Mouse (Mus musculus) embryonic facial prominence, embryonic 14.5 days (tissue): Measurements from ENCODE around the gene Olfr1206. TPM values are rescaled to one million over a fixed set of nuclear protein-coding genes. Genes with fewer than 3 reads are reported as not detected.

Experiments
- ATAC-seq: fragments of 200-750 bp; cut with Nextera tagmentation; 2 replicates; pipeline ENCODE4 v1.8.0; 2017; ENCODE audit warnings: low read depth, moderate number of reproducible peaks, moderate TSS enrichment
- DNase-seq: peaks from one replicate; pipeline ENCODE4 v3.0.0-alpha.2; 2015; ENCODE audit warnings: low spot score
- H3K27ac ChIP-seq: fragments of 300-500 bp; sonication (generic); replicated peaks from 2 replicates; pipeline ENCODE4 v1.5.1; 2014; ENCODE audit warnings: low read depth, mild to moderate bottlenecking, low read length, moderate library complexity
- H3K27me3 ChIP-seq: fragments of 300-500 bp; sonication (generic); replicated peaks from 2 replicates; pipeline ENCODE4 v1.6.1; 2014; ENCODE audit warnings: low read length; ENCODE audit not compliant: control insufficient read depth, insufficient read depth
- H3K36me3 ChIP-seq: fragments of 300-500 bp; sonication (generic); 2 replicates; pipeline ENCODE4 v1.6.1; 2014; ENCODE audit warnings: low read length, mixed read lengths; ENCODE audit not compliant: control insufficient read depth, insufficient read depth
- H3K4me1 ChIP-seq: fragments of 300-500 bp; sonication (generic); 2 replicates; pipeline ENCODE4 v1.6.1; 2014; ENCODE audit warnings: antibody characterized with exemption, low read length; ENCODE audit not compliant: control insufficient read depth, insufficient read depth
- H3K4me2 ChIP-seq: fragments of 300-500 bp; sonication (generic); 2 replicates; pipeline ENCODE4 v1.6.1; 2014; ENCODE audit warnings: low read depth, mild to moderate bottlenecking, low read length, moderate library complexity, mixed read lengths
- H3K4me3 ChIP-seq: fragments of 300-500 bp; sonication (generic); 2 replicates; pipeline ENCODE4 v1.5.1; 2014; ENCODE audit warnings: low read depth, mild to moderate bottlenecking, low read length
- H3K9ac ChIP-seq: fragments of 300-500 bp; sonication (generic); 2 replicates; pipeline ENCODE4 v1.6.1; 2014; ENCODE audit warnings: low read depth, mild to moderate bottlenecking, low read length, moderate library complexity, mixed read lengths
- H3K9me3 ChIP-seq: fragments of 300-500 bp; sonication (generic); 2 replicates; pipeline ENCODE4 v1.6.1; 2016; ENCODE audit warnings: low read length; ENCODE audit not compliant: control insufficient read depth
- WGBS: fragments of 180-500 bp; shearing (Covaris S2); extraction: QIAGEN DNeasy Blood & Tissue Kit; methylation state at CpG from one replicate; pipeline ENCODE4 v1.1.7; 2014; 5-methylcytosine and 5-hydroxymethylcytosine counted together
- polyA plus RNA-seq: library from polyadenylated mRNA; unstranded; fragments of >200 nt; fragmentation: Nextera tagmentation; extraction: Ambion mirVana; gene quantifications from 2 replicates; pipeline ENCODE4 v1.2.1, GENCODE M21; 2014

Olfr1206 gene
- 0.06 TPM in 1 of 2 replicates, not detected in the other for polyA plus RNA-seq

GRCm38 (mm10) chr2:88862931-88863330 lies at the start of gene Olfr1206:
Olfr1206 (plus strand) TSS chr2:88863231.
- DNase-seq (no peak), ATAC-seq (no peak)
- WGBS, result 80% methylated on average over 2 of the region's 2 CpGs
- Histone ChIP-seq H3K36me3 (no peaks in the 10 kb centered on the region), H3K9ac (no peak within 1 kb of the TSS), H3K4me2 (no peak within 1 kb of the TSS), H3K9me3 (no peaks in the 10 kb centered on the region), H3K4me1 (no peaks in the 10 kb centered on the region), H3K27ac (no peak within 1 kb of the TSS), H3K4me3 (no peak within 1 kb of the TSS), H3K27me3 (no peaks in the 10 kb centered on the region)

GRCm38 (mm10) chr2:88814196-88814595 lies 48.8 kb upstream of the Olfr1206 start, which contains the start of gene Olfr1202:
Olfr1202 (plus strand) TSS chr2:88814496.
- no peaks in the 10 kb centered on the region for H3K9me3 ChIP-seq
- H3K9ac ChIP-seq, result no peak within 1 kb of the TSS
- 79% methylated on average over 1 of the region's 1 CpGs for WGBS
- H3K4me3 ChIP-seq, result no peak within 1 kb of the TSS
- H3K4me1 ChIP-seq, result no peaks in the 10 kb centered on the region
- ATAC-seq (no peak), DNase-seq (no peak)
- no peaks in the 10 kb centered on the region for H3K36me3 ChIP-seq
- H3K27ac ChIP-seq, result no peak within 1 kb of the TSS
- no peak within 1 kb of the TSS for H3K4me2 ChIP-seq
- no peaks in the 10 kb centered on the region for H3K27me3 ChIP-seq

- H3K4me3 ChIP-seq, result no peak within 1 kb of the TSS
- H3K4me2 ChIP-seq, result no peak within 1 kb of the TSS
- H3K9me3 ChIP-seq, result no peaks in the 10 kb centered on the region
- H3K27me3 ChIP-seq, result no peaks in the 10 kb centered on the region
- DNase-seq (no peak), ATAC-seq (no peak)
- no peaks in the 10 kb centered on the region for H3K36me3 ChIP-seq
- H3K27ac ChIP-seq, result no peak within 1 kb of the TSS
- H3K9ac ChIP-seq, result no peak within 1 kb of the TSS
- 82% methylated on average over 2 of the region's 2 CpGs for WGBS
- no peaks in the 10 kb centered on the region for H3K4me1 ChIP-seq
Measured at GRCm38 (mm10) chr2:88829437-88829836, 33.6 kb upstream of the Olfr1206 start, which contains the start of gene Olfr1205. Olfr1205 (plus strand) TSS chr2:88829737.

GRCm38 (mm10) chr2:88838477-88838876 lies 24.6 kb upstream of the Olfr1206 start:
- Histone ChIP-seq H3K9ac (no peak overlapping the region), H3K27me3 (no peaks in the 10 kb centered on the region), H3K36me3 (no peaks in the 10 kb centered on the region), H3K27ac (no peak overlapping the region), H3K4me2 (no peak overlapping the region), H3K4me1 (no peaks in the 10 kb centered on the region), H3K9me3 (no peaks in the 10 kb centered on the region), H3K4me3 (no peak overlapping the region)
- no peak for DNase-seq
- ATAC-seq, result no peak
- 65% methylated on average over 2 of the region's 2 CpGs for WGBS

GRCm38 (mm10) chr2:88848992-88849391 lies 14.0 kb upstream of the Olfr1206 start, which contains the start of gene Olfr1204:
Olfr1204 (plus strand) TSS chr2:88849292.
- WGBS, result 85% methylated on average over 1 of the region's 1 CpGs
- Histone ChIP-seq H3K9me3 (0 out of 2 replicates have a peak, but pooled peaks cover 4% of the 10 kb centered on the region), H3K4me1 (no peaks in the 10 kb centered on the region), H3K4me2 (no peak within 1 kb of the TSS), H3K4me3 (no peak within 1 kb of the TSS), H3K27me3 (no peaks in the 10 kb centered on the region), H3K36me3 (no peaks in the 10 kb centered on the region), H3K9ac (no peak within 1 kb of the TSS), H3K27ac (no peak within 1 kb of the TSS)
- ATAC-seq (no peak), DNase-seq (no peak)

- H3K4me2 ChIP-seq, result no peak within 1 kb of the TSS
- H3K9me3 ChIP-seq, result no peaks in the 10 kb centered on the region
- DNase-seq, result no peak
- H3K4me1 ChIP-seq, result no peaks in the 10 kb centered on the region
- H3K36me3 ChIP-seq, result no peaks in the 10 kb centered on the region
- no peak within 1 kb of the TSS for H3K9ac ChIP-seq
- H3K27me3 ChIP-seq, result no peaks in the 10 kb centered on the region
- no peak within 1 kb of the TSS for H3K4me3 ChIP-seq
- H3K27ac ChIP-seq, result no peak within 1 kb of the TSS
- no peak for ATAC-seq
Measured at GRCm38 (mm10) chr2:88902211-88902610, 39.2 kb downstream of the Olfr1206 start, which contains the start of gene Olfr1208. Olfr1208 (minus strand) TSS chr2:88902311.

- Histone ChIP-seq H3K36me3 (no peaks in the 10 kb centered on the region), H3K27ac (no peak within 1 kb of the TSS), H3K9me3 (no peaks in the 10 kb centered on the region), H3K4me3 (no peak within 1 kb of the TSS), H3K4me2 (no peak within 1 kb of the TSS), H3K4me1 (no peaks in the 10 kb centered on the region), H3K27me3 (no peaks in the 10 kb centered on the region), H3K9ac (no peak within 1 kb of the TSS)
- no peak for ATAC-seq
- DNase-seq, result no peak
- WGBS, result 87% methylated on average over 3 of the region's 3 CpGs
Measured at GRCm38 (mm10) chr2:88915057-88915456, 52.0 kb downstream of the Olfr1206 start, which contains the start of gene Olfr1209. Olfr1209 (minus strand) TSS chr2:88915157.

Other genes with a start within 250 kb of the Olfr1206 start
- gene Olfr1191-ps1, start 222.7 kb upstream of the Olfr1206 start, polyA plus RNA-seq, result not detected in 2 replicates
- 0.06 TPM in 1 of 2 replicates, not detected in the other for gene Olfr1192-ps1, start 214.7 kb upstream of the Olfr1206 start, polyA plus RNA-seq
- not detected in 2 replicates for gene Olfr1193, start 187.6 kb upstream of the Olfr1206 start, polyA plus RNA-seq
- not detected in 2 replicates for gene Olfr1195, start 174.0 kb upstream of the Olfr1206 start, polyA plus RNA-seq
- gene Olfr1196, start 158.6 kb upstream of the Olfr1206 start, polyA plus RNA-seq, result 0.29 TPM in 1 of 2 replicates, not detected in the other
- not detected in 2 replicates for gene Olfr1197, start 130.9 kb upstream of the Olfr1206 start, polyA plus RNA-seq
- not detected in 2 replicates for gene Olfr1198, start 111.9 kb upstream of the Olfr1206 start, polyA plus RNA-seq
- gene Olfr1199, start 102.8 kb upstream of the Olfr1206 start, polyA plus RNA-seq, result not detected in 2 replicates
- not detected in 2 replicates for gene Olfr1200, start 92.7 kb upstream of the Olfr1206 start, polyA plus RNA-seq
- not detected in 2 replicates for gene Olfr1201, start 70.2 kb upstream of the Olfr1206 start, polyA plus RNA-seq
- gene Olfr1202, start 48.7 kb upstream of the Olfr1206 start, polyA plus RNA-seq, result not detected in 2 replicates
- not detected in 2 replicates for gene Olfr1205, start 33.5 kb upstream of the Olfr1206 start, polyA plus RNA-seq
- 0.03 TPM in 1 of 2 replicates, not detected in the other for gene Olfr1204, start 13.9 kb upstream of the Olfr1206 start, polyA plus RNA-seq
- gene Olfr1208, start 39.1 kb downstream of the Olfr1206 start, polyA plus RNA-seq, result not detected in 2 replicates
- not detected in 2 replicates for gene Olfr1209, start 51.9 kb downstream of the Olfr1206 start, polyA plus RNA-seq
- 0.11 TPM in 1 of 2 replicates, not detected in the other for gene Olfr1211, start 74.9 kb downstream of the Olfr1206 start, polyA plus RNA-seq
- not detected in 2 replicates for gene Olfr1212, start 90.7 kb downstream of the Olfr1206 start, polyA plus RNA-seq
- not detected in 2 replicates for gene Gm13762, start 117.0 kb downstream of the Olfr1206 start, polyA plus RNA-seq
- gene Olfr1214, start 129.4 kb downstream of the Olfr1206 start, polyA plus RNA-seq, result not detected in 2 replicates
- not detected in 2 replicates for gene Olfr1215, start 143.7 kb downstream of the Olfr1206 start, polyA plus RNA-seq
- not detected in 2 replicates for gene Olfr1216, start 155.1 kb downstream of the Olfr1206 start, polyA plus RNA-seq
- gene Olfr1217, start 168.8 kb downstream of the Olfr1206 start, polyA plus RNA-seq, result not detected in 2 replicates
- not detected in 2 replicates for gene Olfr1218, start 198.0 kb downstream of the Olfr1206 start, polyA plus RNA-seq
- gene Olfr1219, start 220.3 kb downstream of the Olfr1206 start, polyA plus RNA-seq, result not detected in 2 replicates
- gene Olfr1220, start 243.6 kb downstream of the Olfr1206 start, polyA plus RNA-seq, result not detected in 2 replicates